Mouse (Mus musculus) intestine, postnatal 0 days (tissue): ENCODE results near the gene Glrx3. TPM values are rescaled to one million over a fixed set of nuclear protein-coding genes. Genes with fewer than 3 reads are reported as not detected.
"Not testable (repeated sequence)": the region's sequence is repeated elsewhere in the genome, so short reads cannot be mapped to it uniquely, and the experiment has no call there.

Experiments
- ATAC-seq: fragments of 200-750 bp; cut with Nextera tagmentation; 2 replicates; pipeline ENCODE4 v1.8.0; 2017; ENCODE audit warnings: mild to moderate bottlenecking, moderate TSS enrichment, moderate library complexity
- H3K27ac ChIP-seq: fragments of 300-500 bp; sonication (generic); 2 replicates; pipeline ENCODE4 v1.5.1; 2014; ENCODE audit warnings: mild to moderate bottlenecking, low read depth, low read length, moderate library complexity
- H3K27me3 ChIP-seq: fragments of 300-500 bp; sonication (generic); replicated peaks from 2 replicates; pipeline ENCODE4 v1.6.1; 2014; ENCODE audit warnings: low read length, mixed read lengths; ENCODE audit not compliant: control insufficient read depth, insufficient read depth
- H3K36me3 ChIP-seq: fragments of 300-500 bp; sonication (generic); 2 replicates; pipeline ENCODE4 v1.6.1; 2014; ENCODE audit warnings: mild to moderate bottlenecking, moderate library complexity; ENCODE audit not compliant: control insufficient read depth, insufficient read depth
- H3K4me1 ChIP-seq: fragments of 300-500 bp; sonication (generic); replicated peaks from 2 replicates; pipeline ENCODE4 v1.6.1; 2014; ENCODE audit warnings: antibody characterized with exemption, low read length, mixed read lengths; ENCODE audit not compliant: control insufficient read depth, insufficient read depth
- H3K4me2 ChIP-seq: fragments of 300-500 bp; sonication (generic); replicated peaks from 2 replicates; pipeline ENCODE4 v1.6.1; 2014; ENCODE audit warnings: low read depth, mild to moderate bottlenecking, moderate library complexity
- H3K4me3 ChIP-seq: fragments of 300-500 bp; sonication (generic); 2 replicates; pipeline ENCODE4 v1.5.1; 2014; ENCODE audit warnings: low read depth, low read length
- H3K9ac ChIP-seq: fragments of 300-500 bp; sonication (generic); 2 replicates; pipeline ENCODE4 v1.6.1; 2014; ENCODE audit warnings: mild to moderate bottlenecking, low read depth, low read length
- H3K9me3 ChIP-seq: fragments of 300-500 bp; sonication (generic); 2 replicates; pipeline ENCODE4 v1.6.1; 2016; ENCODE audit warnings: mixed run types; ENCODE audit not compliant: control insufficient read depth
- CTCF ChIP-seq: sonication (generic); IDR thresholded peaks from 2 replicates; pipeline ENCODE4 v1.5.1; 2016; ENCODE audit warnings: low read depth, mild to moderate bottlenecking, control low read depth, antibody characterized with exemption, moderate library complexity
- WGBS: fragments of 180-500 bp; shearing (Covaris S2); extraction: QIAGEN DNeasy Blood & Tissue Kit; methylation state at CpG from one replicate; pipeline ENCODE4 v1.1.7; 2014; 5-methylcytosine and 5-hydroxymethylcytosine counted together
- polyA plus RNA-seq: library from polyadenylated mRNA; unstranded; fragments of >200 nt; fragmentation: Nextera tagmentation; extraction: Ambion mirVana; gene quantifications from 2 replicates; pipeline ENCODE4 v1.2.1, GENCODE M21; 2015

Gene Glrx3
- polyA plus RNA-seq, 1 experiment from 2014 or later: 127 TPM

GRCm38 (mm10) chr7:137431769-137432603 is 5.4 kb upstream of the Glrx3 start:
- H3K4me1 ChIP-seq: no peaks in the 10 kb centered on the region
- H3K27ac ChIP-seq: no peak overlapping the region
- peak; percentile 71 for ATAC-seq
- H3K9ac ChIP-seq: no peak overlapping the region
- no peak overlapping the region for H3K4me3 ChIP-seq
- H3K9me3 ChIP-seq: no peaks in the 10 kb centered on the region
- H3K27me3 ChIP-seq: no peaks in the 10 kb centered on the region
- 47% methylated on average over 13 of the region's 13 CpGs for WGBS
- H3K4me2 ChIP-seq: peak overlapping the region; percentile 30; the same call in 1 of the 2 replicates
- H3K36me3 ChIP-seq: no peaks in the 10 kb centered on the region
- no peak for TF ChIP-seq CTCF

GRCm38 (mm10) chr7:137436901-137437300 is 513 bp upstream of the Glrx3 start:
- Histone ChIP-seq H3K4me2 (peak overlapping the region; percentile 89), H3K4me3 (peak overlapping the region; percentile 96), H3K36me3 (no peaks in the 10 kb centered on the region), H3K9ac (no peak overlapping the region), H3K27me3 (no peaks in the 10 kb centered on the region), H3K27ac (peak overlapping the region; percentile 21; the same call in 1 of the 2 replicates), H3K4me1 (peaks cover 2% of the 10 kb centered on the region; the same call in 1 of the 2 replicates), H3K9me3 (no peaks in the 10 kb centered on the region)
- no peak for TF ChIP-seq CTCF
- 68% methylated on average over 6 of the region's 6 CpGs for WGBS
- ATAC-seq: 0 out of 2 replicates have a peak, but pooled peaks have one; percentile 3

- TF ChIP-seq CTCF: no peak
- H3K36me3 ChIP-seq: no peaks in the 10 kb centered on the region
- H3K4me3 ChIP-seq: peak overlapping the region; percentile 96
- H3K27me3 ChIP-seq: no peaks in the 10 kb centered on the region
- peak overlapping the region; percentile 84 for H3K9ac ChIP-seq
- H3K9me3 ChIP-seq: no peaks in the 10 kb centered on the region
- ATAC-seq: no peak
- H3K27ac ChIP-seq: peak overlapping the region; percentile 75; the same call in 1 of the 2 replicates
- H3K4me1 ChIP-seq: peaks cover 2% of the 10 kb centered on the region; the same call in 1 of the 2 replicates
- 4% methylated on average over 7 of the region's 7 CpGs for WGBS
- H3K4me2 ChIP-seq: peak overlapping the region; percentile 89
These were observed 751 bp downstream of the Glrx3 start for GRCm38 (mm10) chr7:137438179-137438550.

- not testable (repeated sequence) for H3K36me3 ChIP-seq, ATAC-seq, H3K4me3 ChIP-seq, H3K27ac ChIP-seq, H3K27me3 ChIP-seq, H3K4me1 ChIP-seq, H3K9ac ChIP-seq, H3K9me3 ChIP-seq
- peak overlapping the region; percentile 89 for H3K4me2 ChIP-seq
- WGBS: 75% methylated on average over 7 of the region's 7 CpGs
These were observed 1.5 kb downstream of the Glrx3 start for GRCm38 (mm10) chr7:137438962-137439361.

DNA sequence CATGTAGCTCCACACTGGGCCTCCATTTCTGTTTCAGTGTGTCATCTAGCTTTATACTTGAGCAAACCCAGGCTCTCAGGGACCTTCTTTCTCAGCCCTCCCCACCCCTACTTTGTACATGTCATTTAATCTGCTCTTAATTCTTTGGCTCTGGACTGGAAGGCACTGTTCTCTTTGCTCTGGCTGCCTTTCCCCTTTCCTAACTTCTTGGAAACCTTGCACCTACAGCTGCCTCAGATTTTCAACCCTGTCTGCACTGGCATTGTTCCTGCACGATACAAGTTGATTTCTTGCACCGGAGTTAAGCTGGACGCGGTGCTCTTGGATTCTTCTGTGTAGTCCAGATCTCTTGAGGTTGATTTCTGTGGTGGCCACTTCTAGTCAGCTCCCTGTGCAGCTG is 5.5 kb downstream of the Glrx3 start:
- Histone ChIP-seq H3K9ac (no peak overlapping the region), H3K36me3 (peaks cover 4% of the 10 kb centered on the region; the same call in 1 of the 2 replicates), H3K27ac (no peak overlapping the region), H3K4me3 (no peak overlapping the region), H3K4me1 (no peaks in the 10 kb centered on the region; the same call in 1 of the 2 replicates), H3K4me2 (no peak overlapping the region), H3K9me3 (no peaks in the 10 kb centered on the region), H3K27me3 (no peaks in the 10 kb centered on the region)
- no peak for TF ChIP-seq CTCF
- WGBS: 94% methylated on average over 4 of the region's 4 CpGs
- no peak for ATAC-seq

- 90% methylated on average over 12 of the region's 12 CpGs for WGBS
- no peak for ATAC-seq
- no peaks in the 10 kb centered on the region for H3K4me1 ChIP-seq
- H3K9me3 ChIP-seq: no peaks in the 10 kb centered on the region
- H3K9ac ChIP-seq: no peak overlapping the region
- H3K27ac ChIP-seq: no peak overlapping the region
- TF ChIP-seq CTCF: no peak
- peaks cover 17% of the 10 kb centered on the region for H3K36me3 ChIP-seq
- H3K4me2 ChIP-seq: no peak overlapping the region
- H3K27me3 ChIP-seq: no peaks in the 10 kb centered on the region
- no peak overlapping the region for H3K4me3 ChIP-seq
These were observed 7.9 kb downstream of the Glrx3 start for GRCm38 (mm10) chr7:137445321-137445720.
